8 mouse cellular contexts compared by ENCODE assay signal in the genomic region with DNA sequence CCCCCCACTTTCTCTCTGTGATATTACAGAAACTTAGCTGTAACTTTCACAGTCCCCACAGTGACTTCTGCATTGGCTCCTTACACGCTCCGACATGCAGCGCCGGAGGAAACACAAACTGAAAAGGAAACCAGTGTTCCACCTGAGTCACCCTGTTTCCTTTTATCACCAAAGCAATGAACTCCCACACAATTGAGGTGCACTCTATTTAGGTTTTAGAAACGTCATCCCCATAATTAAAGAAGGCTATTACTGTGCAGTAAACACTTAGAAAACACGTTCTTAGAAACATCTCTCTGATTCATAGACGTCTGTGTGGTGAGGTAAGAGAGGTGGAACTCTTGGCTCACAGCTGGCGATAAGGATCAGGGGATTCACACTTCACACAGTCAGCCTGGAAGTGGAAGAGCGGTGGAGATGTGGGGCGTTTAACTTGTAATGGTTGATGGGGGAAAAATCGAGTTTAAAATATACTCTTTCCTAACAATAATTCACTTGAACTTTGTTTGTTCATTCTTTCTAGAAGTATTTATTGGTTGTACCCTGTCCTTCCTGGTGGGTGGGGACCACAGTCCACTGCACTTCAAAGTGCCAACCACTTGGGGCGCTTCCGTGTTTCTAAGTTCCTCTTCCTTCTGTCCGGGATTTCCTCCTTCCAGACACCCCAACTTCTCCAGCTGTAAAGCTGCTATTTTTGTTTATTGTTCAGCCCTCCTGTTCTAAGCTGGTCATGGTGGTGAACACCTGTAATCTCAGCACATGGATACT. TPM values are rescaled to one million over a fixed set of nuclear protein-coding genes. Genes with fewer than 3 reads are reported as not detected.
DNase-seq lines count a peak whose midpoint lies in the region; ATAC-seq lines count a peak whose summit lies in the region.

No protein-coding gene starts in this region.

- H3K27me3 ChIP-seq in lung, embryonic 15.5 days = peaks cover 24% of the 10 kb centered on the region; the same call in 1 of the 2 replicates
- H3K27me3 ChIP-seq in limb, embryonic 10.5 days (ENCODE audit: low read depth, poor library complexity, severe bottlenecking) = peaks cover 43% of the 10 kb centered on the region

- no peaks in the 10 kb centered on the region for H3K36me3 ChIP-seq in lung, embryonic 15.5 days
- no peaks in the 10 kb centered on the region for H3K36me3 ChIP-seq in limb, embryonic 10.5 days

- H3K9ac ChIP-seq in lung, embryonic 15.5 days = no peak overlapping the region

- H3K4me1 ChIP-seq in lung, embryonic 15.5 days = 0 out of 2 replicates have a peak, but pooled peaks cover 3% of the 10 kb centered on the region
- no peaks in the 10 kb centered on the region for H3K4me1 ChIP-seq in limb, embryonic 10.5 days

- H3K9me3 ChIP-seq in lung, embryonic 15.5 days = no peaks in the 10 kb centered on the region
- no peaks in the 10 kb centered on the region for H3K9me3 ChIP-seq in limb, embryonic 10.5 days (replicated peaks)

- no peak overlapping the region for H3K4me3 ChIP-seq in lung, embryonic 15.5 days
- no peak overlapping the region for H3K4me3 ChIP-seq in limb, embryonic 10.5 days

- 0 out of 2 replicates have a peak overlapping the region, but pooled peaks have one; percentile 6 for H3K4me2 ChIP-seq in lung, embryonic 15.5 days

- no peak for ATAC-seq in lung, embryonic 15.5 days (ENCODE audit: borderline replicate concordance, extremely low read depth, low FRiP score, low TSS enrichment)

- no peak overlapping the region for H3K27ac ChIP-seq in lung, embryonic 15.5 days
- H3K27ac ChIP-seq in limb, embryonic 10.5 days = no peak overlapping the region

- WGBS in lung, embryonic 15.5 days = 33% methylated on average over 14 of the region's 14 CpGs
- 45% methylated on average over 14 of the region's 14 CpGs for WGBS in limb, embryonic 10.5 days

- peak; percentile 38 for DNase-seq in layer of hippocampus, adult 11-12 months (ENCODE audit: low spot score)
- DNase-seq in layer of hippocampus, adult 9-10 months (ENCODE audit: low spot score) = no peak
- DNase-seq in ES-CJ7 (ENCODE audit: low read depth, low spot score) = peak; percentile 48
- DNase-seq in fat pad, adult 2 months (ENCODE audit: extremely low read depth, low read depth, low spot score) = peak; percentile 57
- no peak for DNase-seq in limb, embryonic 10.5 days (ENCODE audit: low spot score)
- DNase-seq in left cerebral cortex, adult 18-20 months (ENCODE audit: low spot score in 2 of 2) = no peak
- DNase-seq in c-Kit-positive CD71-positive TER-119-positive erythroid progenitor cells, embryonic 14.5 days (ENCODE audit: low spot score) = no peak

RNA-seq across cellular contexts. Expression of a gene that starts 24.0 kb away (rescaled TPM):
- 4.1 and 4.3 TPM in 2 replicates for polyA plus RNA-seq in lung, embryonic 15.5 days (2015; fragmentation: Nextera tagmentation; extraction: Ambion mirVana)
- polyA plus RNA-seq in limb, embryonic 10.5 days (2016; fragmentation: Nextera tagmentation; extraction: Ambion mirVana) = 1.8 and 2.8 TPM in 2 replicates
- 1 to 10 TPM in 1 of 2 experiments, under 1 TPM in 1; 0.91 to 3.1 TPM for total RNA-seq in left cerebral cortex, adult 18-20 months (2021)

RNA-seq across cellular contexts. Expression of a gene that starts 29.2 kb away (rescaled TPM):
- polyA plus RNA-seq in lung, embryonic 15.5 days (2015; fragmentation: Nextera tagmentation; extraction: Ambion mirVana) = not detected in 2 replicates
- polyA plus RNA-seq in limb, embryonic 10.5 days (2016; fragmentation: Nextera tagmentation; extraction: Ambion mirVana) = not detected in 2 replicates
- not detected for total RNA-seq in left cerebral cortex, adult 18-20 months (2021)

Comparison
In these comparisons a context has a peak if more than half of its experiments do, and no peak if none do; other contexts are left out.
1. DNase-seq: peak in layer of hippocampus, adult 11-12 months (single experiment), ES-CJ7 (single experiment) and fat pad, adult 2 months (single experiment); none in layer of hippocampus, adult 9-10 months (single experiment), limb, embryonic 10.5 days (single experiment), left cerebral cortex, adult 18-20 months (0 of 2) and c-Kit-positive CD71-positive TER-119-positive erythroid progenitor cells, embryonic 14.5 days (single experiment).